Mouse (Mus musculus): ENCODE results near the gene 2610528J11Rik. TPM values are rescaled to one million over a fixed set of nuclear protein-coding genes. Genes with fewer than 3 reads are reported as not detected.
A peak's percentile ranks its signal among the peaks of the same experiment; 100 is the strongest.
"Not testable (repeated sequence)": the region's sequence is repeated elsewhere in the genome, so short reads cannot be mapped to it uniquely, and the experiment has no call there.

2610528J11Rik gene
- 0.56 TPM in 1 of 2 replicates, not detected in the other for polyA plus RNA-seq (2016; fragmentation: Nextera tagmentation; extraction: Ambion mirVana)

- no peaks in the 10 kb centered on the region for H3K9me3 ChIP-seq
- H3K27me3 ChIP-seq (replicated peaks) = no peaks in the 10 kb centered on the region; the same call in 1 of the 2 replicates
- no peak within 1 kb of the TSS for H3K4me2 ChIP-seq (replicated peaks)
- no peak within 1 kb of the TSS for H3K9ac ChIP-seq
- no peaks in the 10 kb centered on the region for H3K4me1 ChIP-seq
- H3K36me3 ChIP-seq = no peaks in the 10 kb centered on the region
- ATAC-seq (ENCODE audit: low FRiP score, low read depth) = no peak
- H3K27ac ChIP-seq = no peak within 1 kb of the TSS
- H3K4me3 ChIP-seq = no peak within 1 kb of the TSS
- 51% methylated on average over 17 of the region's 17 CpGs for WGBS
Observed at GRCm38 (mm10) chr4:118526408-118527334, at the start of gene 2610528J11Rik. 2610528J11Rik (plus strand) TSS chr4:118526999.

- H3K9ac ChIP-seq = no peak within 1 kb of the TSS
- H3K4me2 ChIP-seq (replicated peaks) = no peak within 1 kb of the TSS
- no peak within 1 kb of the TSS for H3K4me3 ChIP-seq
- ATAC-seq (ENCODE audit: low FRiP score, low read depth) = no peak
- H3K27me3 ChIP-seq (replicated peaks) = no peaks in the 10 kb centered on the region
- H3K4me1 ChIP-seq = no peaks in the 10 kb centered on the region
- H3K9me3 ChIP-seq = no peaks in the 10 kb centered on the region
- H3K36me3 ChIP-seq = no peaks in the 10 kb centered on the region
- 81% methylated on average over 8 of the region's 8 CpGs for WGBS
- H3K27ac ChIP-seq = no peak within 1 kb of the TSS
Observed at GRCm38 (mm10) chr4:118489717-118490132, 37.1 kb upstream of the 2610528J11Rik start, which contains the start of gene Tie1. Tie1 (minus strand) TSS chr4:118490061.

GRCm38 (mm10) chr4:118490461-118490860 is 36.3 kb upstream of the 2610528J11Rik start:
- Histone ChIP-seq H3K9ac (no peak overlapping the region), H3K27ac (no peak overlapping the region)

GRCm38 (mm10) chr4:118500171-118500724 is 26.6 kb upstream of the 2610528J11Rik start:
- Histone ChIP-seq H3K27ac (no peak overlapping the region), H3K4me3 (no peak overlapping the region), H3K36me3 (no peaks in the 10 kb centered on the region), H3K27me3 (replicated peaks) (no peaks in the 10 kb centered on the region), H3K4me1 (no peaks in the 10 kb centered on the region), H3K4me2 (replicated peaks) (no peak overlapping the region), H3K9ac (no peak overlapping the region), H3K9me3 (no peaks in the 10 kb centered on the region)
- 50% methylated on average over 6 of the region's 6 CpGs for WGBS
- ATAC-seq (ENCODE audit: low FRiP score, low read depth) = no peak

More at GRCm38 (mm10) chr4:118490461-118490860, 36.3 kb upstream of the 2610528J11Rik start:
- no peaks in the 10 kb centered on the region for H3K27me3 ChIP-seq (replicated peaks)
- H3K9me3 ChIP-seq = no peaks in the 10 kb centered on the region
- WGBS = 92% methylated on average over 10 of the region's 10 CpGs
- no peak for ATAC-seq (ENCODE audit: low FRiP score, low read depth)
- H3K4me1 ChIP-seq = no peaks in the 10 kb centered on the region
- no peak overlapping the region for H3K4me2 ChIP-seq (replicated peaks)
- no peaks in the 10 kb centered on the region for H3K36me3 ChIP-seq
- no peak overlapping the region for H3K4me3 ChIP-seq

GRCm38 (mm10) chr4:118500792-118501191 is 26.0 kb upstream of the 2610528J11Rik start:
- ATAC-seq (ENCODE audit: low FRiP score, low read depth) = no peak
- Histone ChIP-seq H3K4me3 (no peak overlapping the region), H3K27me3 (replicated peaks) (no peaks in the 10 kb centered on the region), H3K9me3 (no peaks in the 10 kb centered on the region), H3K4me2 (replicated peaks) (no peak overlapping the region), H3K9ac (no peak overlapping the region), H3K36me3 (no peaks in the 10 kb centered on the region), H3K4me1 (no peaks in the 10 kb centered on the region), H3K27ac (no peak overlapping the region)
- 77% methylated on average over 9 of the region's 9 CpGs for WGBS

GRCm38 (mm10) chr4:118505551-118505950 is 21.2 kb upstream of the 2610528J11Rik start:
- ATAC-seq (ENCODE audit: low FRiP score, low read depth) = no peak
- H3K27me3 ChIP-seq (replicated peaks) = no peaks in the 10 kb centered on the region
- H3K4me1 ChIP-seq = no peaks in the 10 kb centered on the region
- H3K9me3 ChIP-seq = no peaks in the 10 kb centered on the region
- no peak overlapping the region for H3K4me3 ChIP-seq
- no peak overlapping the region for H3K4me2 ChIP-seq (replicated peaks)
- WGBS = 86% methylated on average over 3 of the region's 3 CpGs
- H3K9ac ChIP-seq = no peak overlapping the region
- H3K27ac ChIP-seq = no peak overlapping the region
- H3K36me3 ChIP-seq = no peaks in the 10 kb centered on the region

DNA sequence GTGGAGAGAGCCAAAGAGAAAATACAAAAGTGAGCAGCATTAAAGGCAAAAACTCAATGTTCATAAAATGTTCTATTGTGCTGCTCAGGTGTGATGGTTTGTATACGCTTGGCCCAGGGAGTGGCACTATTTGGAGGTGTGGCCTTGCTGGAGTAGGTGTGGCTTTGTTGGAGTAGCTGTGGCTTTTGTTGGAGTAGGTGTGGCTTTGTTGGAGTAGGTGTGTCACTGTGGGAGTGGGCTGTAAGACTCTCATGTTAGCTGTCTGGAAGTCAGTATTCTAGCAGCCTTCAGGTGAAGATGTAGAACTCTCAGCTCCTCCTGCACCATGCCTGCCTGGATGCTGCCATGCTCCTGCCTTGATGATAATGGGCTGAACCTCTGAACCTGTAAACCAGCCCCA is 19.6 kb upstream of the 2610528J11Rik start:
- not testable (repeated sequence) for H3K27me3 ChIP-seq (replicated peaks); H3K27ac ChIP-seq; ATAC-seq (ENCODE audit: low FRiP score, low read depth); H3K9me3 ChIP-seq; H3K36me3 ChIP-seq; H3K4me3 ChIP-seq; H3K4me2 ChIP-seq (replicated peaks); H3K4me1 ChIP-seq; H3K9ac ChIP-seq
- WGBS = 81% methylated on average over 1 of the region's 1 CpGs

DNA sequence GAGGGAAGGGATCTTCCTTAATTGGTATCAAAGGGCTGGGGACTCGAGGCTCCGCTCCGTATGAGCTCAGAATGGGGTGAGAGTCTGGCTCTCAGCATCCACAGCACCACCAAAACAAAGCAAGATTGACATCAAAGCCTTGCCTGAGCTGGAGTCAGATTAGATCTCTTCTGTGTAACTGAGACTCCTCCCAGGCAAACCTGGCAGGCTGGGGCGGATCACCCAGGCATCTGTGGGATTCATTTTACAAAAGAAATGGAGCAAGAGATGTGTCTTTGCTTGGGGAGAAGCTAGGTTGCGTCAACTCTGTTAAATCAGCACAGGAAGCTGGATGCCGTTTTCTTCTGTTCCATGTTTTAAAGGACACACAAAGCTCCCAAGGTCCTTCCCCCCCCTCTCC is 17.7 kb upstream of the 2610528J11Rik start:
- H3K4me2 ChIP-seq (replicated peaks) = no peak overlapping the region
- H3K9ac ChIP-seq = no peak overlapping the region
- no peaks in the 10 kb centered on the region for H3K36me3 ChIP-seq
- WGBS = 30% methylated on average over 6 of the region's 6 CpGs
- H3K4me3 ChIP-seq = no peak overlapping the region
- H3K9me3 ChIP-seq = no peaks in the 10 kb centered on the region
- no peak overlapping the region for H3K27ac ChIP-seq
- H3K27me3 ChIP-seq (replicated peaks) = no peaks in the 10 kb centered on the region
- H3K4me1 ChIP-seq = peaks cover 4% of the 10 kb centered on the region; the same call in 1 of the 2 replicates
- ATAC-seq (ENCODE audit: low FRiP score, low read depth) = no peak

GRCm38 (mm10) chr4:118516699-118517496 is 9.9 kb upstream of the 2610528J11Rik start:
- H3K9ac ChIP-seq = no peak overlapping the region

DNA sequence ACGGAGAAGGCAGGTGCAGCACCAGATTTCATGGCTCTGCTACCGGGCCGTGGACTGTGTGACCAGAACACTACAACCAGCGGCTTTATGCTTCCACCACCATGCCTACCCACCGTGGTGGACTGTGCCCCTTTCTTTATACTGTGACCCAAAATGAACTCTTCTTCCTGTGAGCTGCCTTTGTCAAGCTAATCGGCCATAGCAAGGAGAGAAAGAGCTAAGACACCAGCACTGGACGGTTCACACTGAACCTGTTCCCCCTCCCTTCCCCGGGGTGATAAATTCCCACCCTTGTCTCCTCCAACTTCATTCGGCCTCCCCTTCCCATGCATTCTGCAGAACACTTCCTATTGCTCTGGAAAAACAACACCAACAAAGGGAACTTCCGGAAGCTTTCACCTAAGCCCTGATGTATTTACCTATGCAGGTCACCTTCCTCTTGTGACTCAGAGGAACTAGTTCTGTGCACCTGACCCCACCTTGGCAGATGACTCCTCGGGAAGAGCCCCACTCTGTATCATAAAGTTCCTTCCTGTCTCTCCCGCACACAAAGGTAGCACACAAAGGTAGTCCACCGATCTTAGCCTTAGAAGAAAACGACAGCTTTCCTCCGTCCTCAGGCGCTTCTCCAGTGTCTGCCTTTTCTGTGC is 9.2 kb upstream of the 2610528J11Rik start:
- Histone ChIP-seq H3K4me3 (no peak overlapping the region), H3K9ac (no peak overlapping the region), H3K27me3 (replicated peaks) (no peaks in the 10 kb centered on the region), H3K4me1 (peaks cover 15% of the 10 kb centered on the region), H3K36me3 (no peaks in the 10 kb centered on the region), H3K27ac (no peak overlapping the region), H3K4me2 (replicated peaks) (peak overlapping the region; percentile 41), H3K9me3 (no peaks in the 10 kb centered on the region)
- WGBS = 27% methylated on average over 16 of the region's 16 CpGs
- ATAC-seq (ENCODE audit: low FRiP score, low read depth) = no peak; the same call in 1 of the 2 replicates

More at GRCm38 (mm10) chr4:118516699-118517496, 9.9 kb upstream of the 2610528J11Rik start:
- Histone ChIP-seq H3K4me1 (peaks cover 15% of the 10 kb centered on the region), H3K9me3 (no peaks in the 10 kb centered on the region), H3K4me3 (no peak overlapping the region), H3K27ac (no peak overlapping the region), H3K36me3 (no peaks in the 10 kb centered on the region), H3K4me2 (replicated peaks) (peak overlapping the region; percentile 41), H3K27me3 (replicated peaks) (no peaks in the 10 kb centered on the region)
- 30% methylated on average over 20 of the region's 20 CpGs for WGBS
- ATAC-seq (ENCODE audit: low FRiP score, low read depth) = peak; percentile 50; the same call in 1 of the 2 replicates

DNA sequence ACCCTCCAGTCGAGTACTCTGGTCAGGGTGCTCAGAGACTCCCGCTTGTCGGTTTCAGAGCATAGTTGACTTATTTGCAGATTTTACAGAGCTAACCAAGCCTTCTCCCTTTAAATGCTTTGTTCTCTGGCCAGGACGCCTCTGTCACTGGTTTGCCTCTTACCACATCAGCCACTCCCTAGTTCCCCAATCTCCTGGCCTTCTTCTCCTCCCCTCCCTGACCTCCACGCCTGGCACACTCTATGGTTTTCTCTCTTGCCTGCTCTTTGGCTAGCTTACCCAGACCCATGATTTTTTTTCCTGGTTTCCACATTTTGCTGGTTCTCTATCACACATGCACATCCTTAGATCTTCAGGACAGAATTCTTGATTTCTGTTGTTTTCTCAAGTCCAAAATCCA is 8.6 kb upstream of the 2610528J11Rik start:
- Histone ChIP-seq H3K4me3 (no peak overlapping the region), H3K9me3 (no peaks in the 10 kb centered on the region), H3K4me2 (replicated peaks) (no peak overlapping the region), H3K27me3 (replicated peaks) (no peaks in the 10 kb centered on the region), H3K36me3 (no peaks in the 10 kb centered on the region), H3K27ac (no peak overlapping the region), H3K9ac (no peak overlapping the region), H3K4me1 (peaks cover 15% of the 10 kb centered on the region)
- 66% methylated on average over 5 of the region's 5 CpGs for WGBS
- no peak for ATAC-seq (ENCODE audit: low FRiP score, low read depth)
